Mouse (Mus musculus) T-helper 1 cell (primary cell): ENCODE measurements around the gene March2.

Source experiments
- in situ Hi-C: fragments of 300-600 bp; cut with MboI, MseI; formaldehyde crosslinking; loops from one replicate; pipeline ENCODE4 v1.15.1; 2025; ENCODE audit warnings: high pct_unique_total_duplicates

March2 gene

DNA sequence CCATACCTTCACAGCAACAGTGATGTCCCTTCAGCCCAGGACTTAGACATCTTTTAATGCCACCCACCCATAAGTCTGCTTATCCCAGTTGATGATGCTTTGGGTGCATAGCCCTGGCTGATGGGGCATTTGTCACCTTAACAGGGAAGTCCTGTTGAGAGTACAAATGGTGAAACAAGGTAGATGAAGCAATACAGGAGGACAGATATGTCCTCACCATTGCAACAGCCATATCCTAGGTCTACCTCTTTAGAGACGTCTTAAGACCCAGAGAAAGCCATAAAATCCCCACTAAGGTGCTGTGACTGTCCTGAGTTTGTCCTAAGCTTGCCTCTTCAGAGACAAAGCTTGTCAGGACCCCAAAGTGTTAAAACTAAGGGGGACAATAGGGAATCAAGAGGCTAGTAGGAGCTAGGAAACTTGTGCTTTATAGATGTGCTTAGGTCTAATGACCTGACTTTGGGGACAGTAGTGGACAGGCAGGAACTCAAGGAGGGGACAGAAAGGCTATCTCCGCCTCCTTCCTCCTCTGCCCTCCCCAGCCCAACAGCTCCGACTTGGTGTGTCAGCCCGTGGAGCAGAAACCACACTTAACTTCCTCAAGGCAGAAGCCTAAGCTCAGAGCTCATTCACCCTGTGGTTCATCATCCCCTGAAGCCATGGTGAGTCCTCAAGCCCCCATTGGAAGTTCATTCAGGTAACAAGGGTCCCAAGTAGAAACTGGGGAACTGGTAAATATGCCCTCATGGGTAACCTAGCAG, 80.8 kb downstream of the March2 start, which contains the start of gene Pram1:
Gene Pram1, plus strand, starts transcription at position 541 of the 761 bp plus-strand sequence.
- in situ Hi-C loops, result no loop called here

DNA sequence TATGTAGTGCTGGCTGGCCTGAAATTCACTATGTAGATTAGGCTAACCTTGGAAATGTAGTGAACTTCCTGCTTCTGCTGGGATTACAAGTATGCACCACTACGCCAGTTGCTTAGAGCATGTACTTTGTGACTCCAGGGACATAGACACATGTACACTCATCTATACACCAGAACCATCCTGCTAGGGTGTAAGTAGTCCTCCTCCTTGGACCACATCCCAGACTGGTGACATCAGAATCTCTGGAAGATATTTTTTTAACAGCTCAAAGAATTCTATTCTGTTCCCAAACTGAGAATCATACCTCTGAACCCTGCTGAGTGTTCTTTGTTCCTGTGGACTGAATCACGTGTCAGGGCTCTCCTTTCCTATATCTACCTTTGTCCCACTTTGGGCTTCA, 81.4 kb downstream of the March2 start:
- in situ Hi-C loops, result no loop called here
